Mouse (Mus musculus) embryonic facial prominence, embryonic 11.5 days (tissue): ENCODE results near the gene Gm20388. TPM values are rescaled to one million over a fixed set of nuclear protein-coding genes. Genes with fewer than 3 reads are reported as not detected.

Experiments used
- ATAC-seq: fragments of 200-750 bp; cut with Nextera tagmentation; replicated peaks from 2 replicates; pipeline ENCODE4 v1.8.0; 2017; ENCODE audit warnings: low read depth; ENCODE audit not compliant: insufficient number of reproducible peaks, low FRiP score, low TSS enrichment
- DNase-seq: peaks from one replicate; pipeline ENCODE4 v3.0.0-alpha.2; 2015; ENCODE audit warnings: low spot score
- H3K27ac ChIP-seq: fragments of 300-500 bp; sonication (generic); replicated peaks from 2 replicates; pipeline ENCODE4 v1.5.1; 2014; ENCODE audit warnings: mild to moderate bottlenecking, low read depth, low read length, control low read depth
- H3K27me3 ChIP-seq: fragments of 300-500 bp; sonication (generic); 2 replicates; pipeline ENCODE4 v1.6.1; 2014; ENCODE audit warnings: mild to moderate bottlenecking, low read length, moderate library complexity, mixed read lengths; ENCODE audit not compliant: control insufficient read depth, insufficient read depth
- H3K36me3 ChIP-seq: fragments of 300-500 bp; sonication (generic); replicated peaks from 2 replicates; pipeline ENCODE4 v1.6.1; 2014; ENCODE audit warnings: low read depth, mild to moderate bottlenecking, low read length, moderate library complexity, mixed read lengths; ENCODE audit not compliant: control insufficient read depth, insufficient read depth
- H3K4me1 ChIP-seq: fragments of 300-500 bp; sonication (generic); 2 replicates; pipeline ENCODE4 v1.6.1; 2014; ENCODE audit warnings: low read length, mixed read lengths; ENCODE audit not compliant: control insufficient read depth, insufficient read depth
- H3K4me2 ChIP-seq: fragments of 300-500 bp; sonication (generic); 2 replicates; pipeline ENCODE4 v1.6.1; 2014; ENCODE audit warnings: low read depth, mild to moderate bottlenecking, control low read depth, low read length, moderate library complexity
- H3K4me3 ChIP-seq: fragments of 300-500 bp; sonication (generic); 2 replicates; pipeline ENCODE4 v1.5.1; 2014; ENCODE audit warnings: low read depth, low read length, control low read depth
- H3K9ac ChIP-seq: fragments of 300-500 bp; sonication (generic); replicated peaks from 2 replicates; pipeline ENCODE4 v1.6.1; 2014; ENCODE audit warnings: mild to moderate bottlenecking, control low read depth, low read length
- H3K9me3 ChIP-seq: fragments of 300-500 bp; sonication (generic); replicated peaks from 2 replicates; pipeline ENCODE4 v1.6.1; 2016; ENCODE audit warnings: mild to moderate bottlenecking, low read length, inconsistent platforms, mixed read lengths; ENCODE audit not compliant: control insufficient read depth
- WGBS: fragments of 180-500 bp; shearing (Covaris S2); extraction: QIAGEN DNeasy Blood & Tissue Kit; methylation state at CpG from one replicate; pipeline ENCODE4 v1.1.7; 2014; 5-methylcytosine and 5-hydroxymethylcytosine counted together
- polyA plus RNA-seq: library from polyadenylated mRNA; unstranded; fragments of >200 nt; fragmentation: Nextera tagmentation; extraction: Ambion mirVana; gene quantifications from 2 replicates; pipeline ENCODE4 v1.2.1, GENCODE M21; 2014

The Gm20388 gene
- polyA plus RNA-seq, 1 experiment from 2014 or later, result 3.1 TPM

DNA sequence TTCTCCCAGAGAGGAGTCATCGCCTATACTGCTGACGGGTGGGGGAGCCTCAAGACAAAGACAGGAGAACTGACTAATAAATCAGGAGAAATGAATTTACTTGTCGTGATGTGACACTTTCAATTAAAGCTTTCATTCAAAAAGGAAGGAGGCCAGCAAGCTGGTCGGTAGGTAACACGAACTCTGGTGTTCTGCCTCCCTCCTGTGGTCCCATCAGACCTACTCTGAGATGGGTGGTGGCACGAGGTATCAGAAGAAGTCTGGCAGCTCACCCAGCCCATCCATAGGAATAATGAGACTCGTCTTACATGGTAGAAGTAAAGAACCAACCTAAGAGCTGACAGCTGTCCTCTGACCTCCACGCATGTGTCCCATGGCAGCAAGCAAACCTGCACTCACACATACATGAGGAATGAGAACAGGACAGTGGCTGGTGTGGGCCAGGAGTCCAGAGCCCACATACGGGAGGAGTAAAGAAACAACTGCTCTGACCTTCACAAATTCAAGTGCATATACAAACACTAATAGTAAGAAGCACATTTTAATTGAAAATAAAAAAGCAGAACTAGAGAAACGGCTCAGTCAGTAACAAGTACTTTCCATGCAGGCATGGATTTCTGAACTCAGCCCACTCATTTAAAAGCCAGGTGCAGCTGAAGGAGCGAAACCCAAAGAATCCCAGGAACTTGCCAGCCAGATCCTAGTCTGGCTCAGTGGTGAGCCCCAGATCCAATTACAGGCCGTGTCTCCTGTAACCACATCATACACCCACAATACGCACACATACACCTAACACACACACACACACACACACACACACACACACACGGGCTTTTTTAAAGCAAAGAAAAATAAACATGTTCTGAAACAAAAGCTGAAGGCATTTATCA, 3093.6 kb downstream of the Gm20388 start:
- no peaks in the 10 kb centered on the region for H3K36me3 ChIP-seq
- DNase-seq (peak; percentile 17), ATAC-seq (no peak)
- H3K4me3 ChIP-seq, result no peak overlapping the region
- H3K9me3 ChIP-seq, result no peaks in the 10 kb centered on the region
- no peaks in the 10 kb centered on the region; the same call in 1 of the 2 replicates for H3K4me1 ChIP-seq
- WGBS, result 69% methylated on average over 14 of the region's 14 CpGs
- no peak overlapping the region for H3K4me2 ChIP-seq
- 0 out of 2 replicates have a peak overlapping the region, but pooled peaks have one; percentile 7 for H3K27ac ChIP-seq
- H3K9ac ChIP-seq, result no peak overlapping the region
- H3K27me3 ChIP-seq, result no peaks in the 10 kb centered on the region

DNA sequence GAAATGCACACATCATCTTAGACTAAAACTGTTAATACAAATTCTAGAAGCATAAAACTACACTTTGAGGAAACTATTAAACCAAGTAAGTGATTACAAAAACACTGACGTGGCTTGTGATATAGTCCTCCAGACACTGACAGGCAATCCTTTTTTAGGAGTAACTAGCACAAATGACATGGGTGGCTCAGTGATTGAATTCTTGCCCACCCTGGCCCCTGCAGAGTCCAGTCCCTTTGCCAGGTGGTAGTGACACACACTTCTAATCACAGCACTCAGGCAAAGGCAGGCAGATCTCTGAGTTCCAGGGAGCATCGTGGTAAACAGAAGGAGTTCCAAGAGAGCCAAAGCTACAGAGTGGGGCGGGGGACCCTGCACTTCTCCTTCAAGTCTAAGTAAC, 3094.7 kb downstream of the Gm20388 start:
- no peak overlapping the region for H3K9ac ChIP-seq
- H3K36me3 ChIP-seq, result no peaks in the 10 kb centered on the region
- DNase-seq (no peak), ATAC-seq (no peak)
- no peak overlapping the region for H3K4me2 ChIP-seq
- no peak overlapping the region for H3K27ac ChIP-seq
- H3K9me3 ChIP-seq, result no peaks in the 10 kb centered on the region
- H3K4me3 ChIP-seq, result no peak overlapping the region
- 75% methylated on average over 3 of the region's 3 CpGs for WGBS
- no peaks in the 10 kb centered on the region for H3K27me3 ChIP-seq
- H3K4me1 ChIP-seq, result no peaks in the 10 kb centered on the region; the same call in 1 of the 2 replicates

DNA sequence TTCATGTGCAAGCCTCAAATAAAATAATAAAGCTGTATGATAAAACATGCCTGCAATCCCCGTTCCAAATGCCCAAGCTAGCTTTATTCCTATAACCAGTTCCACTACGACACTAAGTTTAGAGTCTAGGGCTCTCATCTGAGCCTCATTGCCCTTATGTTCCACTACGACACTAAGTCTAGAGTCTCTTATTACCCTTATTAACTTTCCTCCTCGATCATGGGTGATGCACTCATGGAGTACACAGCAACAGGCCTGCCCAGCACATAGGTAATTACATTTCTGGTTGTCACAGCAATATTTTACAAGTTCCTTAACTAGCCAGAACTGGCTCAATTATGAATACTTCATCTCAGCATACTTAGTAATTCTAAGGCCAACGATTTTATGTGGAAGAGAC, 3095.2 kb downstream of the Gm20388 start:
- no peak overlapping the region for H3K27ac ChIP-seq
- DNase-seq, result no peak
- H3K9ac ChIP-seq, result no peak overlapping the region
- no peaks in the 10 kb centered on the region; the same call in 1 of the 2 replicates for H3K4me1 ChIP-seq
- H3K36me3 ChIP-seq, result no peaks in the 10 kb centered on the region
- WGBS, result 81% methylated on average over 5 of the region's 5 CpGs
- H3K9me3 ChIP-seq, result no peaks in the 10 kb centered on the region
- H3K27me3 ChIP-seq, result no peaks in the 10 kb centered on the region
- no peak overlapping the region for H3K4me3 ChIP-seq
- no peak overlapping the region for H3K4me2 ChIP-seq
- ATAC-seq, result no peak

DNA sequence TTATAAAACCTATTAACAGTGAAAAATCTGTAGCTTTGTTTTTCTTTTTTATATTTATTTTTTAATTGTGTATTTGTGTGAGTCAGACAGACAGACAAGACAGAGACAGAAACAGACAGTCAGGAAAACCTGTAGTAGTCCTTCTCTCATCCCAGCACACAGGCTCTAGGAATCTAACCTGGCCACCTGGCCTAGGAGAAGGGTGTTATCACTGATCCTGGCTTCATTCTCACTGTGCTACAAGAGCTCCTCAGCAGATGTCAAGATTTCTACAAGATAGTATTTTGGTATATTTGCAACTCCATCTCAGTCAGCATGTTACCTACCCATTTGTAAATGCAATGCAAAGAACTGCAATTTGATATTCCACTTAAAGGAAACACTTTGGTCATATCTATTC, 3100.7 kb downstream of the Gm20388 start:
- H3K4me3 ChIP-seq, result no peak overlapping the region
- H3K9me3 ChIP-seq, result no peaks in the 10 kb centered on the region
- H3K4me1 ChIP-seq, result no peaks in the 10 kb centered on the region
- ATAC-seq, result no peak
- no peak overlapping the region for H3K4me2 ChIP-seq
- no peaks in the 10 kb centered on the region for H3K27me3 ChIP-seq
- H3K27ac ChIP-seq, result no peak overlapping the region
- no peaks in the 10 kb centered on the region for H3K36me3 ChIP-seq
- no peak for DNase-seq
- H3K9ac ChIP-seq, result no peak overlapping the region

DNA sequence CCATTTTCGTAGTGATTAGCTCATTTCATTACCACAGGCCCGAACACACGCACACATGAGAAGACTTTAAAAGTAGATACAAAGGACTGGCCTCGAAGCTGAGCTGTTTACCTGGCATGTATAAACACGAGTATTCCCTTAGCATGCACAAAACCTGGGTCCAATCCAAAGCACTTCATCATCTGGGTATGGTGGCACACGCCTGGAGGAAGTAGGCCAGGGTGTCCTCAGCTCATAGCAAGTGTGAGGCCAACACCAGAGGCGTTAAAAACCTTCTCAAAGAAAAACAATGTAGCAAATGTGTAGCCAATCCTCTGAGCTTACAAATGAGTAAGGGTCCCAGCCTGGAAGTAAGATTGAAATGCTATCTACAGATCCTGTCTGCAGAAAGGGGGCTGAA, 3103.8 kb downstream of the Gm20388 start:
- H3K27me3 ChIP-seq, result no peaks in the 10 kb centered on the region
- ATAC-seq (no peak), DNase-seq (no peak)
- H3K4me3 ChIP-seq, result no peak overlapping the region
- no peaks in the 10 kb centered on the region for H3K36me3 ChIP-seq
- H3K9me3 ChIP-seq, result no peaks in the 10 kb centered on the region
- no peak overlapping the region for H3K27ac ChIP-seq
- H3K4me1 ChIP-seq, result no peaks in the 10 kb centered on the region
- no peak overlapping the region for H3K9ac ChIP-seq
- no peak overlapping the region for H3K4me2 ChIP-seq
- 83% methylated on average over 7 of the region's 7 CpGs for WGBS

DNA sequence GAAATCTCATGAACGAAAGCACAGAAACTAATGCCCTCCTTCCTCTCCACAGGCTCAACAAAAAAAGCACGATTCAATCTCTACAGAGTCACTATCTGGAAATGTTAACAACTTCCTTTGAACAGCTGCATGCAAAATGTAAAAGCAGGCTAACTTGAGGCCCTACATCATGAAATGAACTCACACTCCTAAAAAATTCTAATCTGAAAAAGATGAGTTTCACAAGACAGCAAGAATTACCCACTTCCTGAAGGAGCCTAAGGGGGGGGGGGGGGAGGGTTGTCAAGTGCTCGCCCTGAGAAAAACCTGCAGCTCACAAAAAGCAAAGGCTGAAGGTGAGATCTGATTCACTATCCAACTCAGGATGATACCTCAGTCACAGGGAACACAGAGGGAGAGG, 3104.4 kb downstream of the Gm20388 start:
- H3K27me3 ChIP-seq, result no peaks in the 10 kb centered on the region

DNA sequence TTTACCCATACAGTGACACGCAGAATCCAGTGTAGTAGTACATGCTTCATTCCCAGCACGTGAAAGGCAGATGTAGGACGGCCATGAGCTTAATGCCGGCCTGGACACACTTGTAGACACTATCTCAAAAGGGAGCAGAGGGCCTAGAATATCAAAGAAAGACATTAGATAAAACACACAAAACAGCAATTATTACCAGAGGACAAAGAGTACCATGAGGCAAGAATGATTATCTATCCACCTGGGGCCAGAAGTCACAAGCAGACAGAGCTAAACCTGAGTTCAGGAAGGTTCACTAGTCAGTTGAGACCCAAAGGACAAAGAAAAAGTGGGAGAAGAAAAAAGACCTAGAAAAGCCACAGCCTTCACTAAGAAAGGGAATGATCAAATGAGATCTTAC, 3106.5 kb downstream of the Gm20388 start:
- DNase-seq (no peak), ATAC-seq (no peak)
- no peak overlapping the region for H3K4me3 ChIP-seq
- no peaks in the 10 kb centered on the region for H3K36me3 ChIP-seq
- H3K4me2 ChIP-seq, result no peak overlapping the region
- no peaks in the 10 kb centered on the region for H3K4me1 ChIP-seq
- WGBS, result 93% methylated on average over 4 of the region's 4 CpGs
- no peaks in the 10 kb centered on the region for H3K27me3 ChIP-seq
- no peaks in the 10 kb centered on the region for H3K9me3 ChIP-seq
- no peak overlapping the region for H3K9ac ChIP-seq
- no peak overlapping the region for H3K27ac ChIP-seq

More for the DNA sequence above, 3104.4 kb downstream of the Gm20388 start:
- Histone ChIP-seq H3K27ac (no peak overlapping the region), H3K36me3 (no peaks in the 10 kb centered on the region), H3K9ac (no peak overlapping the region), H3K9me3 (no peaks in the 10 kb centered on the region), H3K4me2 (no peak overlapping the region), H3K4me1 (no peaks in the 10 kb centered on the region), H3K4me3 (no peak overlapping the region)
- WGBS, result 87% methylated on average over 3 of the region's 3 CpGs
- DNase-seq, result no peak
- ATAC-seq, result no peak

DNA sequence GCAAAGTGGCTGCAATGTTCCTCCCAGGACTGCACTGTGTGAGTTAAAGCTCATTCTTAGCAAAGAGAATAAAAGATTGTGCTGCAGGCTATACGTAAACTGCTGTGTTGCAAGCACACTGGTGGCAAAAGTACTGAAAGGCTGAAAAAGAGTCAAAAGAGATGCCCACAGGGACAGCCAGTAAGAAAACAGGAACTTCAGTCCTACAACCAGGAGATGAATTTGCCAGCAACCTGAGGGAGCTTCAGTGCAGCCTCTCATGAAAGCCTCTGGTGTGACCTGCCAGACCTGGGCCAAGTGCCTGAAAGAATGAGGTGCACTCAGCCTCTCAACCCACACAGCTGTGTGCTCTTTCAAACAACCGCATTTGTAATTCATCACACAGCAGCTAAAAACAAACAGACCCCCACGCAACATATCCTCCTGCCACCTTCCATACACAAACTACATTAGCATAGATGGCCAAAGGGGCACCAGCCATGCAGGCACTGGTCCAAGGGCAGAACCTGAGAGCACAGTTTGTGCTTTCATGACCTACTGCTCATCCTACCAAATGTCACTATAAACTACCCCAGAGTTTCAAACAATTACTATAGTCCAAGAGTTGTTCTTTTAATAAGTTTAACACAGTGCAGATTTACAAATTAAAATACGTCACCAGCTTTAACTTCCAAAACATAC, 3108.0 kb downstream of the Gm20388 start:
- Histone ChIP-seq H3K27me3 (no peaks in the 10 kb centered on the region), H3K9me3 (no peaks in the 10 kb centered on the region), H3K36me3 (no peaks in the 10 kb centered on the region), H3K4me1 (no peaks in the 10 kb centered on the region), H3K4me3 (no peak overlapping the region), H3K9ac (no peak overlapping the region), H3K4me2 (no peak overlapping the region), H3K27ac (no peak overlapping the region)
- ATAC-seq (no peak), DNase-seq (no peak)
- 83% methylated on average over 4 of the region's 4 CpGs for WGBS
